Mouse (Mus musculus) liver, embryonic 14.5 days (tissue): ENCODE results near the gene Mfsd6l. TPM values are rescaled to one million over a fixed set of nuclear protein-coding genes. Genes with fewer than 3 reads are reported as not detected.

ENCODE experiments used
- ATAC-seq: fragments of 200-750 bp; cut with Nextera tagmentation; 2 replicates; pipeline ENCODE4 v1.8.0; 2017; ENCODE audit warnings: moderate number of reproducible peaks, mild to moderate bottlenecking, moderate library complexity; ENCODE audit not compliant: insufficient read depth
- DNase-seq, 3 experiments: peaks; one replicate each; pipeline ENCODE4 v3.0.0-alpha.2; 2012 to 2013; ENCODE audit warnings: low read depth in 3 of 3, low spot score in 3 of 3
- H3K27ac ChIP-seq: fragments of 300-500 bp; sonication (generic); 2 replicates; pipeline ENCODE4 v1.5.1; 2014; ENCODE audit warnings: moderate library complexity, mild to moderate bottlenecking, control low read depth, inconsistent platforms
- H3K27me3 ChIP-seq: fragments of 300-500 bp; sonication (generic); 2 replicates; pipeline ENCODE4 v1.6.1; 2014; ENCODE audit warnings: mild to moderate bottlenecking, low read length, moderate library complexity; ENCODE audit not compliant: control insufficient read depth, insufficient read depth
- H3K36me3 ChIP-seq: fragments of 300-500 bp; sonication (generic); replicated peaks from 2 replicates; pipeline ENCODE4 v1.6.1; 2014; ENCODE audit warnings: low read depth; ENCODE audit not compliant: control insufficient read depth, insufficient read depth
- H3K4me1 ChIP-seq, 2 experiments: fragments of 200-500 bp in 1 of 2; fragments of 300-500 bp in 1 of 2; sonication (generic) in 1 of 2; replicated peaks; 2 replicates each; pipeline ENCODE4 v1.6.1; 2012 to 2014; ENCODE audit warnings: antibody characterized with exemption in 1 of 2, inconsistent platforms in 1 of 2, low read length in 1 of 2; ENCODE audit not compliant: control insufficient read depth in 2 of 2, insufficient read depth in 2 of 2
- H3K4me2 ChIP-seq: fragments of 300-500 bp; sonication (generic); 2 replicates; pipeline ENCODE4 v1.6.1; 2014; ENCODE audit warnings: low read depth, mild to moderate bottlenecking, control low read depth, moderate library complexity
- H3K4me3 ChIP-seq, 2 experiments: fragments of 200-500 bp in 1 of 2; fragments of 300-500 bp in 1 of 2; sonication (generic) in 1 of 2; 2 replicates each; pipeline ENCODE4 v1.5.1; 2012 to 2014; ENCODE audit warnings: low read depth in 2 of 2, low read length in 2 of 2, mild to moderate bottlenecking in 2 of 2, control low read depth in 1 of 2, inconsistent platforms in 1 of 2, moderate library complexity in 1 of 2; ENCODE audit not compliant: insufficient read depth in 1 of 2
- H3K9ac ChIP-seq: fragments of 300-500 bp; sonication (generic); replicated peaks from 2 replicates; pipeline ENCODE4 v1.6.1; 2014; ENCODE audit warnings: mild to moderate bottlenecking, control low read depth, moderate library complexity
- H3K9me3 ChIP-seq: fragments of 300-500 bp; sonication (generic); 2 replicates; pipeline ENCODE4 v1.6.1; 2016; ENCODE audit warnings: low read length, mixed read lengths; ENCODE audit not compliant: control insufficient read depth
- CTCF ChIP-seq: IDR thresholded peaks from 2 replicates; pipeline ENCODE4 v1.5.1; 2016; ENCODE audit warnings: antibody characterized with exemption, low read depth, control low read depth
- EP300 ChIP-seq: IDR thresholded peaks from 2 replicates; pipeline ENCODE4 v1.6.1; 2016; ENCODE audit warnings: antibody characterized with exemption, low read depth
- WGBS: fragments of 180-500 bp; shearing (Covaris S2); extraction: QIAGEN DNeasy Blood & Tissue Kit; methylation state at CpG from one replicate; pipeline ENCODE4 v1.1.7; 2014; ENCODE audit not compliant: insufficient replicate concordance; 5-methylcytosine and 5-hydroxymethylcytosine counted together
- polyA plus RNA-seq, 2 experiments: library from polyadenylated mRNA; depleted of rRNA in 1 of 2; stranded (reverse) in 1 of 2; unstranded in 1 of 2; fragments of >200 nt; fragmentation: Nextera tagmentation in 1 of 2; extraction: Ambion mirVana in 1 of 2; gene quantifications; 2 replicates each; pipeline versions ENCODE4 v1.2.1 to v1.2.3; 2012 to 2014

The Mfsd6l gene
- polyA plus RNA-seq, 2 experiments: 0.06 to 0.07 TPM

DNA sequence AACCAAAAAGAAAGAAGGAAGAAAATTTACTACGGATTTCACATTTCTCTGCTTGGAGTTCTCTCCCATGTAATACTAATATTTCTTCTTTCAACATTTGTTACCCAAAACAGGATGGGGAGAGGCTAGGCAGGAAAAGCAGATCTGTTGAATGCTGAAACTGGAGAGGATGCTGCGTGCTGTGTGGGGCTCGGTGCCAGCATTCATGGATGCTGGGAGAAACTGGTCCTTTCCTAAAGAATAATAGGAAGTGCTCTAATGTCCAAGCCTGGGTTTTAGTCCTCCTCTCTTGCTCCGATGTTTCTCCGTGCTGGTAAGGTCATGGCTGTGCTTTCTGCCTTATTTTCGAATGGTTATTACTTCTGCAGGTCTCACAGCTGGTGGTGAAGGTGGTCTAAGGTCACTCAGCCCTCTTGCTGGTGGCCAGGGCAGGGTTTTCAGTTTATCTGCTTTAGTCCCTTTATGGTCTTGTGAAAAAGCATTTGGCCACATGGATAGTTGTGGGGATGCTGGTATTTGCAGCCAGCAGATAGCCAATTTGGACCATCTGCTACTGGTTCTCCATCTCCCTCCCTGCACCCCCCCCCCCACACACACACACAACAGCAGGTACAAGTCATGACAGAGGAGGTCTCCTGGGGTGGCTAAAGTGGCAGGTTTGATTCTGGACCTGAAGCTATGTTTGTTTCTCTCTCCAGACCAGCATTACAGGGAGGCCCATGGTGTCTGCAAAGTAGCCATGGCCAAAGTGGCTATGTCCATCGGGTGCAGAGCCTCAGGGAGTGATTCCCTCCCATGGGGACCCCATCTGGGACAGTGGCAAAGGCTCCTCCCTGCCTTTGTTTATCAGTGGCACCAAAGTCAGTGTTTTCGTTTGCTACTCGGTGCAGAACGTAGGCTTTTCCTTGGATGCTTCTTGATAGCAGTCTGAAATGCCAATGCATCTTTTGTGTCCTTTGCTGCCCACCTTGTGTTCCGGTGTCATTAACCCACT is 6.3 kb downstream of the Mfsd6l start:
- Histone ChIP-seq H3K27me3 (no peaks in the 10 kb centered on the region), H3K27ac (no peak overlapping the region), H3K4me3 (no peak overlapping the region), H3K4me1 (no peaks in the 10 kb centered on the region; a peak in 1 of 4 replicates), H3K4me2 (no peak overlapping the region), H3K36me3 (no peaks in the 10 kb centered on the region), H3K9ac (no peak overlapping the region), H3K9me3 (no peaks in the 10 kb centered on the region)
- no peak for ATAC-seq
- WGBS: 55% methylated on average over 11 of the region's 11 CpGs
- DNase-seq: no peak
- TF ChIP-seq CTCF: no peak
- TF ChIP-seq EP300: no peak

DNA sequence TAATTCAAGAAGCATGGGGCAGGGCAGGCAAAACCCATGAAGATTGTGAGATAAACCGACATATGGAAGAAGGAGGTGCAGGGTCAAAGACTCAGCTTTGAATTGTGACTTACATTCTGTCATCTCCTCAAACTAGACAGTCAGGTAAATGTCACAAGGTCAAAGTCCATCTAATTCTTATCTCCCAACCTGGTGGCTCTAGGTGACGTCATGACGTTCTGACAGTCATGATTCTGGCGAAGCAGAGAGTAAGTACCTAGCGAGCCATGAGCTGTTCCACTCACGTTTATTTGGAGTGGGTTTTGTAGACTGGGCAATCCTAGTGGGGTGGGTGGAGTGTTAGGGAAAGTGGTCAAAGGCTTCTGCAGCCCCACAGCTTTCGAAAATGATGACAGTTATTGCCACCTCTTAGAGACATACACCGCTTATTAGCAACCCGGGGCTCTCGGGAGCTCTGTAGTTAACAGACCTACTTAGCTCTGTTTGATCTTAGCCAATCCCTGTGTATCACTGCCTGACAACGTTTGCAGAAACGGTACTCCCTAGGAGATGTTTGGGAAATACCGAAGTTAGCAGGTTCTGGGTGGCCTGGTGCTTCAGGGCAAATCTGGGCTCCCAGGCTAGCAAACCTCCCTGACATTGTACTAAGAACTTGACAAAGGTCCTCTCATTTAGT is 8.5 kb downstream of the Mfsd6l start:
- WGBS: 57% methylated on average over 13 of the region's 13 CpGs
- no peaks in the 10 kb centered on the region for H3K36me3 ChIP-seq
- H3K4me3 ChIP-seq: no peak overlapping the region
- ATAC-seq (no peak), DNase-seq (no peak)
- no peak overlapping the region for H3K27ac ChIP-seq
- no peaks in the 10 kb centered on the region for H3K27me3 ChIP-seq
- no peaks in the 10 kb centered on the region; a peak in 1 of 4 replicates for H3K4me1 ChIP-seq
- H3K4me2 ChIP-seq: no peak overlapping the region
- H3K9me3 ChIP-seq: no peaks in the 10 kb centered on the region
- no peak overlapping the region for H3K9ac ChIP-seq
- no peak for TF ChIP-seq EP300
- TF ChIP-seq CTCF: no peak

DNA sequence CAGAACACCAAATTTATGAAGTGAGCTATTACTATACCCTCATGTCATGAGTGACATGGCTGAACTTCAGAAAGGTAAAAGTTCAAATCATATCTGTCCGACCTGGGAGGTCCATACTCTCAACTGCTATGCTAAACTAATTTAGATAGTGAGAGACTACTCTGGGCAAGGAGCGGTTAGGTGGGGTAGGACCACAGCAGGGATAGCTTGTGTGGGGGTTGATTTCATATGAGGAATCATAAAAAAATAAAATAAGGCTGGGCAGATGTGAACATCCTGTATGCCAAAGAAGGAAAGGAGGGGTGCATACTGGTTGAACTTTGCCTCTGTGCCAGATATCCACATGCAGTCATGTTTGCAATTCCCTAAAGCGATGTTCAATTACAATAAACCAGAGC is 9.0 kb downstream of the Mfsd6l start:
- 67% methylated on average over 3 of the region's 3 CpGs for WGBS
- H3K4me1 ChIP-seq: no peaks in the 10 kb centered on the region; a peak in 1 of 4 replicates
- no peak overlapping the region for H3K4me3 ChIP-seq
- no peak overlapping the region for H3K9ac ChIP-seq
- TF ChIP-seq EP300: no peak
- no peak for TF ChIP-seq CTCF
- no peak for ATAC-seq
- H3K9me3 ChIP-seq: no peaks in the 10 kb centered on the region
- no peak overlapping the region for H3K27ac ChIP-seq
- H3K27me3 ChIP-seq: no peaks in the 10 kb centered on the region
- H3K36me3 ChIP-seq: no peaks in the 10 kb centered on the region
- no peak for DNase-seq
- no peak overlapping the region for H3K4me2 ChIP-seq

DNA sequence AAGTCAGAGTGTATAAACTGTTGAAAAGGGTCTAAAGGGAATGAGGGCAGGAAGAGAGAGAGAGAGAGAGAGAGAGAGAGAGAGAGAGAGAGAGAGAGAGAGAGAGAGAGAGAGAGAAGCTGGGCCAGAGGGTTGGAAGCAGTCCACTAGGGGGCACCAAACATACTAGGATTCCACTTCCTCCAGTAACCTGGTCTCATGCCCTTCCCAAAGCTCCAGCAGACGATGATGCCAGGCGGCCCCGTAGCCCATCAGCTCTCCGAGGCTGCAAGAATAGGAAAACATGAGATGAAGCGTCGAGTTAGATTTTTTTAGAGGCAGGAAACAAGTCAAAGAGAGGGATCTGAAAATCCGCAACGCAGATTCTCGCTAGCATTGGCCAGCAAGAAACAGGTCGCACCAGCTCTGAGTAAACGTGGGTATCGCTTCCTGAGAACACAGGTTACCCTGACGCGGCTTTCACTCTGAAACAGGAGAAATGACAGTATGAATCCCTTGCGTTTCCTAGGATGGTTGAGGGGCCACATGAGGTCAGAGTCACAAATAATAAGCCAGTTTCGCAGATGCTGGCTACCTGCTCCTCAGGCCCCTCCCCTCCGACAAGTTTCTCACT is 10.6 kb downstream of the Mfsd6l start:
- WGBS: 18% methylated on average over 17 of the region's 17 CpGs
- DNase-seq: peak; percentile 7 to 11 (median 9)

More for the DNA sequence above, 10.6 kb downstream of the Mfsd6l start:
- Histone ChIP-seq H3K27ac (no peak overlapping the region), H3K9ac (no peak overlapping the region), H3K36me3 (no peaks in the 10 kb centered on the region), H3K9me3 (no peaks in the 10 kb centered on the region), H3K4me3 (no peak overlapping the region), H3K27me3 (no peaks in the 10 kb centered on the region), H3K4me1 (no peaks in the 10 kb centered on the region; a peak in 1 of 4 replicates), H3K4me2 (peak overlapping the region; percentile 29; the same call in 1 of the 2 replicates)
- peak; percentile 75 for TF ChIP-seq CTCF
- no peak for TF ChIP-seq EP300
- no peak for ATAC-seq
